Mouse (Mus musculus) liver, embryonic 15.5 days (tissue): ENCODE data around the gene Tead3. TPM values are rescaled to one million over a fixed set of nuclear protein-coding genes. Genes with fewer than 3 reads are reported as not detected.
A peak's percentile ranks its signal among the peaks of the same experiment; 100 is the strongest.

ENCODE experiments used
- ATAC-seq: fragments of 200-750 bp; cut with Nextera tagmentation; 2 replicates; pipeline ENCODE4 v1.8.0; 2017; ENCODE audit warnings: moderate number of reproducible peaks, mild to moderate bottlenecking, moderate library complexity; ENCODE audit not compliant: insufficient read depth
- H3K27ac ChIP-seq: fragments of 300-500 bp; sonication (generic); replicated peaks from 2 replicates; pipeline ENCODE4 v1.5.1; 2015; ENCODE audit warnings: mild to moderate bottlenecking, inconsistent platforms
- H3K27me3 ChIP-seq: fragments of 300-500 bp; sonication (generic); 2 replicates; pipeline ENCODE4 v1.6.1; 2015; ENCODE audit warnings: mild to moderate bottlenecking, inconsistent platforms
- H3K36me3 ChIP-seq: fragments of 300-500 bp; sonication (generic); replicated peaks from 2 replicates; pipeline ENCODE4 v1.6.1; 2015; ENCODE audit warnings: moderate library complexity, mild to moderate bottlenecking, inconsistent platforms
- H3K4me1 ChIP-seq: fragments of 300-500 bp; sonication (generic); replicated peaks from 2 replicates; pipeline ENCODE4 v1.6.1; 2015; ENCODE audit warnings: inconsistent platforms
- H3K4me2 ChIP-seq: fragments of 300-500 bp; sonication (generic); 2 replicates; pipeline ENCODE4 v1.6.1; 2015; ENCODE audit warnings: moderate library complexity, mild to moderate bottlenecking, inconsistent platforms
- H3K4me3 ChIP-seq: fragments of 300-500 bp; sonication (generic); replicated peaks from 2 replicates; pipeline ENCODE4 v1.5.1; 2015; ENCODE audit warnings: mild to moderate bottlenecking, inconsistent platforms
- H3K9ac ChIP-seq: fragments of 300-500 bp; sonication (generic); 2 replicates; pipeline ENCODE4 v1.6.1; 2015; ENCODE audit warnings: moderate library complexity, mild to moderate bottlenecking, inconsistent platforms
- H3K9me3 ChIP-seq: fragments of 300-500 bp; sonication (generic); replicated peaks from 2 replicates; pipeline ENCODE4 v1.6.1; 2016; ENCODE audit warnings: inconsistent platforms
- WGBS: fragments of 180-500 bp; shearing (Covaris S2); methylation state at CpG from one replicate; pipeline ENCODE4 v1.1.7; 2015; ENCODE audit warnings: mixed read lengths; ENCODE audit not compliant: insufficient replicate concordance; 5-methylcytosine and 5-hydroxymethylcytosine counted together
- polyA plus RNA-seq: library from polyadenylated mRNA; unstranded; fragments of >200 nt; fragmentation: Nextera tagmentation; extraction: Ambion mirVana; gene quantifications from 2 replicates; pipeline ENCODE4 v1.2.1, GENCODE M21; 2015

Gene Tead3
- polyA plus RNA-seq, 1 experiment from 2014 or later: 0.60 TPM

- Histone ChIP-seq H3K4me3 (no peak overlapping the region), H3K27me3 (no peaks in the 10 kb centered on the region), H3K9me3 (no peaks in the 10 kb centered on the region), H3K9ac (no peak overlapping the region), H3K27ac (no peak overlapping the region), H3K4me2 (no peak overlapping the region), H3K36me3 (peaks cover 23% of the 10 kb centered on the region), H3K4me1 (no peaks in the 10 kb centered on the region)
- WGBS: 64% methylated on average over 9 of the region's 9 CpGs
- ATAC-seq: no peak
Observed at GRCm38 (mm10) chr17:28300323-28300722, 50.3 kb downstream of the Tead3 start.

- H3K36me3 ChIP-seq: peaks cover 23% of the 10 kb centered on the region
- H3K4me1 ChIP-seq: peaks cover 4% of the 10 kb centered on the region
- ATAC-seq: no peak
- no peaks in the 10 kb centered on the region for H3K27me3 ChIP-seq
- H3K9ac ChIP-seq: no peak overlapping the region
- H3K27ac ChIP-seq: no peak overlapping the region
- no peak overlapping the region for H3K4me2 ChIP-seq
- H3K4me3 ChIP-seq: no peak overlapping the region
- no peaks in the 10 kb centered on the region for H3K9me3 ChIP-seq
- 54% methylated on average over 11 of the region's 11 CpGs for WGBS
Observed at GRCm38 (mm10) chr17:28299669-28300320, 50.8 kb downstream of the Tead3 start.

DNA sequence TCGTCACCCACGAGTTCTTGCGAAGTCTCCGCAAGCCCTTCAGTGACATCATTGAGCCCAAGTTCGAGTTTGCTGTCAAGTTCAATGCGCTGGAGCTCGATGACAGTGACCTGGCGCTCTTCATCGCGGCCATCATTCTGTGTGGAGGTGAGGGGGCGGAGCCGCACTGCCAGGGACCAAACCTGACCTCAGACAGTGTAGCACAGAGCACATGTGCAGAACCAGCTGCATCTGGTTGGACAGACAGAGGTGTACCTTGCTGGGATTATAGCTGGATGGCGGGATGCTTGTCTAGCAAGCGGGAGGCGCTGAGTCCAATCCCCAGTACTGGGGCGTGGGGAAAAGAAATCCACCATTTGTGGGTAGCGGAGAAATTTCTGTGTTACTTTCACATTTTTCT is 51.7 kb downstream of the Tead3 start:
- H3K9me3 ChIP-seq: no peaks in the 10 kb centered on the region
- 90% methylated on average over 17 of the region's 17 CpGs for WGBS
- no peaks in the 10 kb centered on the region for H3K27me3 ChIP-seq
- no peak for ATAC-seq
- H3K4me3 ChIP-seq: no peak overlapping the region
- H3K4me1 ChIP-seq: peaks cover 12% of the 10 kb centered on the region
- peaks cover 23% of the 10 kb centered on the region for H3K36me3 ChIP-seq
- H3K9ac ChIP-seq: no peak overlapping the region
- no peak overlapping the region for H3K27ac ChIP-seq
- H3K4me2 ChIP-seq: no peak overlapping the region

GRCm38 (mm10) chr17:28294449-28295333 is 55.9 kb downstream of the Tead3 start:
- Histone ChIP-seq H3K4me3 (no peak overlapping the region), H3K4me2 (no peak overlapping the region), H3K27me3 (no peaks in the 10 kb centered on the region), H3K27ac (no peak overlapping the region), H3K9ac (no peak overlapping the region), H3K9me3 (no peaks in the 10 kb centered on the region), H3K4me1 (peaks cover 35% of the 10 kb centered on the region), H3K36me3 (peaks cover 25% of the 10 kb centered on the region)
- WGBS: 41% methylated on average over 17 of the region's 17 CpGs
- no peak for ATAC-seq

DNA sequence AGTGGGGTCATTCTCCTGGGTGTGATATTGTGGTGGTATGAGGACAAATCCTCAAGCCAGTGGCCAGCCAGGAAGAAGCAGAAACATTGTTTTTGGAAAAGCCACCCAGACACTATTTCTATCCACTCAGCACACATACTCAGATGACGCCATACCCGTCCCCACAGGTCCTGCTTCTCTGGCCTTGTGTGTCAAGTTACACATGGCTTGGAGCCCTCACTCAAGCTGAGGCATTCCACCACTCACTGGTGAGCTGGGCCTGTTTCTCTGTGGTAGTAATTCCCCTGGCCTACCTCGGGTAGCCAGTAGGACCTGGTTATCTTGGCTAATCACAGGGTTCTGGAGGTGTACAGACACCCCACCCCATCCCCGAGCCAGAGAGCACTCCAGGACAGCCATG is 56.9 kb downstream of the Tead3 start:
- Histone ChIP-seq H3K36me3 (peaks cover 16% of the 10 kb centered on the region), H3K27ac (no peak overlapping the region), H3K27me3 (no peaks in the 10 kb centered on the region), H3K9me3 (no peaks in the 10 kb centered on the region), H3K4me3 (no peak overlapping the region), H3K9ac (no peak overlapping the region), H3K4me2 (no peak overlapping the region), H3K4me1 (peaks cover 35% of the 10 kb centered on the region)
- 49% methylated on average over 4 of the region's 4 CpGs for WGBS
- no peak for ATAC-seq

DNA sequence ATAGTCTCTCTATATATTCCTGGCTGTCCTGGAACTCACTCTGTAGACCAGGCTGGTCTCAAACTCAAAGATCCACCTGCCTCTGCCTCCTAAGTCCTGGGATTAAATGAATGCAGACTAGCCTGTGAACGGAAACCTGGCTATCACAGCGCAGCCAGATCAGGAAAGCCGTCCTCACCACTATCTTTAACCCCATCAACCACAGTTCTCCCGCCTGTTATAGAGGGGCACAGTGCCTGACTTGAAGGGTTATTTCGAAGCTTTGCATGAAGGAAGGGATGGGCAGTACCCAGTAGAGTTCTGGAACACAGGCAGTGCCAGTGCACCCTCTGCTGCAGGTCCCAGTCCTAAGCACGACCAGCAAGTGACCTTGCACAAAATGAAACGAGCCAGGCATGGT is 59.3 kb downstream of the Tead3 start:
- H3K9ac ChIP-seq: no peak overlapping the region
- peaks cover 7% of the 10 kb centered on the region; the same call in 1 of the 2 replicates for H3K36me3 ChIP-seq
- H3K27ac ChIP-seq: no peak overlapping the region
- H3K27me3 ChIP-seq: no peaks in the 10 kb centered on the region
- no peaks in the 10 kb centered on the region for H3K9me3 ChIP-seq
- H3K4me3 ChIP-seq: no peak overlapping the region
- H3K4me2 ChIP-seq: no peak overlapping the region
- ATAC-seq: no peak
- H3K4me1 ChIP-seq: peaks cover 54% of the 10 kb centered on the region
- 19% methylated on average over 7 of the region's 7 CpGs for WGBS

DNA sequence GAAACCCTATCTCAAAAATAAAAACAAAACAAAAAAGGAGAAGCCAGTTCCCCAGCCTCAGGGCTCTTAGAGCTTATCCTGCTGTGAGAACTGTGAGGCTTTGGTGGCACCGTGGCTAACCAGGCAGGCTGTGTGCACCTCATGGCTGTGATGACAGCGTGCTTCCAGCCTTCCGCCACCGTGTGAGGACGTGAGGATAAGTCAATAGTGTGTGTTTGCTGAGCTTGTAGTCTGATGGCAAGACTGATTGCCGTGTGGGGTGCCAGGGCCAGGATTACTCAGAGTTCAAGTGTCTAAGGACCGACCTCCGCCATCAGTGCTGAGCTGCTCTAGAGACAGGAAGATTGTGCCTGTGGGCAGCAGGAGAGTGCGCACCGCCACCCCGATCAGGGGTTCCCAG is 59.9 kb downstream of the Tead3 start:
- H3K27ac ChIP-seq: 0 out of 2 replicates have a peak overlapping the region, but pooled peaks have one; percentile 21
- no peaks in the 10 kb centered on the region for H3K9me3 ChIP-seq
- H3K4me3 ChIP-seq: no peak overlapping the region
- no peaks in the 10 kb centered on the region for H3K27me3 ChIP-seq
- peaks cover 58% of the 10 kb centered on the region for H3K4me1 ChIP-seq
- H3K4me2 ChIP-seq: no peak overlapping the region
- peaks cover 4% of the 10 kb centered on the region; the same call in 1 of the 2 replicates for H3K36me3 ChIP-seq
- no peak overlapping the region for H3K9ac ChIP-seq
- no peak; the same call in 1 of the 2 replicates for ATAC-seq
- 40% methylated on average over 11 of the region's 11 CpGs for WGBS

DNA sequence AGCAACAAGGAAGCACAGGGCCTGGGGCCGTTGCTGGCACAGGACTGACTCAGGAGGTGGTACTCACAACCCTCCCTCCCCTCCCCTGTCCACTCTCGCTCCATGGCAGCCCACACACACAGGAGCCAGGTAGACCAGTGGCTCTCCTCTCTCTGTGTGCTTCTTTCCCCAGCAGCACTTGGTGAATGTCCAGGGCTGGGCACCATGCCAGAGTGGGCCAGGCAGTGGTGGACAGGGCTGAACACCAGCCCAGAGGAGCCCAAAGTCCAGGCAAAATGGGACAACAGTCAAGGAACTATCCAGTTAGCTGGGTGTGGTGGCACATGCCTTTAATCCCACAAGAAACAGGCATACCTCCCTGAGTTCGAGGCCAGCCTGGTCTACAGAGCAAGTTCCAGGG is 60.4 kb downstream of the Tead3 start:
- WGBS: 60% methylated on average over 3 of the region's 3 CpGs
- H3K4me2 ChIP-seq: no peak overlapping the region
- H3K4me3 ChIP-seq: no peak overlapping the region
- 0 out of 2 replicates have a peak overlapping the region, but pooled peaks have one; percentile 21 for H3K27ac ChIP-seq
- no peaks in the 10 kb centered on the region for H3K27me3 ChIP-seq
- H3K9me3 ChIP-seq: no peaks in the 10 kb centered on the region
- H3K36me3 ChIP-seq: 0 out of 2 replicates have a peak, but pooled peaks cover 2% of the 10 kb centered on the region
- H3K9ac ChIP-seq: no peak overlapping the region
- peak; percentile 48 for ATAC-seq
- peaks cover 58% of the 10 kb centered on the region for H3K4me1 ChIP-seq

DNA sequence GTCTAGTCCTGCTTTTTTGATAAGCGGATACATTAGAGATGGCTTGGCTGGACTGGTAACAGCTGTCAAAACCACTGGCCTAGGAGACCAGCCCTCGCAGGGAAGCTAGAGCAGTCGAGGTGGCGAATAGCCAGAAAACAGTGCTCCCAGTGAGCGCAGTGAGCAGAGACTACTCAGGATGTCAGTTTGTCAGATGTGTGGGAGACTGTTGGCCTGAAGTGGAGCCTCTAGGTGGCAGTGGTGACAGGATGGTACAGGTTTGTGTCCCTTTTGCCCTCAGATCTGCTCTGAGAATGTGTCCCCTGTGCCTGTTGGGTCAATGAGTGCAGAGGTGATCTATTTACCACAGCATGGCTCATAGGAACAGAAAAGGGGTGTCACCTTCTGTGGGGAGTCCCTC is 62.6 kb downstream of the Tead3 start:
- 0 out of 2 replicates have a peak overlapping the region, but pooled peaks have one; percentile 20 for H3K27ac ChIP-seq
- ATAC-seq: peak; percentile 22; the same call in 1 of the 2 replicates

DNA sequence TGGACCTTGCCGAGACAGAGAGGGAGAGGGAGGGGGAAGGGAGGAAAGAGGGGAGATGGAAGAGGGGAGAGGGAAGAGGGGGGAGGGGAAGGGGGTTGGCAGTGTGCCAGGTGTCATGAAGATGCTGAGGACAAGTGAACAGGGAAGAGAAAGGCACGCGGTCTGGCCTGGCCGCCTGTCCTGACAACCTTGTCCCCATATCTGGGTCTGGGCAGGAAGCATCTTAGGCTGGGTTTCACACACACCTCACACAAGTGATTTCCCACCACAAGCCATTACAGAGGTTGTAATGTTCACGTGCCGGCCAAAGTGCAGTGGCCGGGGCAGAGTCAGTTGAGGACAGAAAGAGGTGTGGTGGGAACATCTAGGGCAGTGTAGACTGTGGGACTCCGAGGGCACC is 63.0 kb downstream of the Tead3 start:
- ATAC-seq: peak; percentile 32; the same call in 1 of the 2 replicates
- WGBS: 45% methylated on average over 8 of the region's 8 CpGs

More for the DNA sequence above, 62.6 kb downstream of the Tead3 start:
- 47% methylated on average over 5 of the region's 5 CpGs for WGBS
- no peak overlapping the region for H3K9ac ChIP-seq
- 0 out of 2 replicates have a peak, but pooled peaks cover 2% of the 10 kb centered on the region for H3K36me3 ChIP-seq
- no peaks in the 10 kb centered on the region for H3K9me3 ChIP-seq
- H3K4me2 ChIP-seq: no peak overlapping the region
- no peaks in the 10 kb centered on the region for H3K27me3 ChIP-seq
- H3K4me3 ChIP-seq: no peak overlapping the region
- H3K4me1 ChIP-seq: peaks cover 51% of the 10 kb centered on the region

GRCm38 (mm10) chr17:28286964-28287363 is 63.7 kb downstream of the Tead3 start:
- H3K27ac ChIP-seq: no peak overlapping the region
- H3K9ac ChIP-seq: no peak overlapping the region
- no peaks in the 10 kb centered on the region for H3K27me3 ChIP-seq
- H3K36me3 ChIP-seq: no peaks in the 10 kb centered on the region
- H3K9me3 ChIP-seq: no peaks in the 10 kb centered on the region
- ATAC-seq: no peak
- no peak overlapping the region for H3K4me3 ChIP-seq
- 59% methylated on average over 5 of the region's 5 CpGs for WGBS
- peaks cover 55% of the 10 kb centered on the region for H3K4me1 ChIP-seq
- no peak overlapping the region for H3K4me2 ChIP-seq

More for the DNA sequence above, 63.0 kb downstream of the Tead3 start:
- Histone ChIP-seq H3K9ac (no peak overlapping the region), H3K4me1 (peaks cover 55% of the 10 kb centered on the region), H3K9me3 (no peaks in the 10 kb centered on the region), H3K4me3 (no peak overlapping the region), H3K27ac (0 out of 2 replicates have a peak overlapping the region, but pooled peaks have one; percentile 9), H3K27me3 (no peaks in the 10 kb centered on the region), H3K36me3 (0 out of 2 replicates have a peak, but pooled peaks cover 2% of the 10 kb centered on the region), H3K4me2 (no peak overlapping the region)
